Mouse (Mus musculus): Measurements from ENCODE around the gene Metrn. TPM values are rescaled to one million over a fixed set of nuclear protein-coding genes. Genes with fewer than 3 reads are reported as not detected.
A peak's percentile ranks its signal among the peaks of the same experiment; 100 is the strongest.

Gene Metrn
- total RNA-seq, 2 experiments from 2014 or later, result 40.4 to 41.0 TPM

DNA sequence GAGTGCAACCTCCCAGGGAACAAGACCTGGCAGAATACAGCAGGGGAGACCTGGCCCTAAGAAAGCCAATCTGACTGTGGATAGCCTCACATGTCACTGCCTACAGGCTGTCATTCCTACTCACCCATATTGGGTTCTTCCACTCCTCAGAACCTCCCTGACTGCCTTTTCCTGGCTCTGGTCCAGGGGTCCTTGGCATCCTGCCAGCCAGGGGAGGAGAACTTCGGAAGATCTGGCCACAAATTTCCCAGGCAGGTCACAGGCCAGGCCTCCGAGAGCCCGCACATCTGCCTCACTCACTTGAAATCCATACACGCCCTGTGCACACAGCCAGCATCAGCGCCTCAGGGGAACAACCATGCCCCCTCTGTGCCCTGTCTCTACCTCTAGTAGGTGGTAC, 45.5 kb downstream of the Metrn start:
- intact Hi-C loops (cut with DNase I), result no loop called here
- DNase-seq, result peak; percentile 56
- H3K27ac ChIP-seq, result no peak overlapping the region
- no peak overlapping the region for H3K4me3 ChIP-seq
- TF ChIP-seq CTCF (IDR thresholded peaks at IDR 0.05), result no peak

GRCm38 (mm10) chr17:25749314-25749713, 47.6 kb downstream of the Metrn start:
- H3K27ac ChIP-seq, result no peak overlapping the region
- no peak overlapping the region for H3K4me3 ChIP-seq
- intact Hi-C loops (cut with DNase I), result no loop called here
- no peak for DNase-seq
- TF ChIP-seq CTCF (IDR thresholded peaks at IDR 0.05), result no peak

DNA sequence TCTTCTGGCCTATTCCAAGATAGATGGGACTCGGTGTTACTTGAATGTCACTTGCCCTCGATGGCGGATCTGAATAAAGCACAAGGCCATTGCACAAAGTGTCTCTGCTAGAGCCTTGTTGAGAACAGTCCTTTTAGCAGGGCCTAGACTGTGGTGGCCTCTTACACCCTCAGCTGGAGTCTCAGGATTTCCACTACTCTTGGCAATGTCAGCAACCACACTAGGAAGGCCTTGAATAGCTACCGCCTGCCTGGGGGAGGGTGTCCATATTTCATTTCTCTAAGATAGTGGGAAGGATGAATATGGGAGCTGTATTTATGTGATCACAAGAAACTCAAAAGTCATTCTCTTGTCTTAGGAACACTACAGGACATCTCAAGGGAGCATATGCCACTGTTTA, 48.7 kb downstream of the Metrn start:
- DNase-seq, result no peak
- no peak for TF ChIP-seq CTCF (IDR thresholded peaks at IDR 0.05)
- intact Hi-C loops (cut with DNase I), result no loop called here
- Histone ChIP-seq H3K27ac (no peak overlapping the region), H3K4me3 (no peak overlapping the region)

DNA sequence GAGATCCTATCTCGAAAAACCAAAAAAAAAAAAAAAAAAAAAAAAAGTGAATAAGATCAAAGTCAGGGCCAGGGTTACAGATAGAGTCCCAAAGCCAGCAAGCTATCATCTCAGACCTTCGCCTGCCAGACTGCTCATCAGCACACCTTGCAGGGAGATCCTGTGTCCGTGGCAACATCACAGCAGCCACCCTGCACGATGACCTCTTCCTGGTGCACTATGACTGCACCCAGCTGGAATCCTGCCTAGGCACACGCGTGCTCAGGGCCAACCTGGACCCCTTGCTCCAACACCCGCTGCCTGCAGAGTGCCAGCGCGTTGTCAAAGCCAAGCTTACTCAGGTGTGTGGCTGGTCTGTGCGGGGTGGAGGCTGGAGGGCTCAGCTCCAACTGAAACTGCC, 52.6 kb downstream of the Metrn start:
- intact Hi-C loops (cut with DNase I), result no loop called here
- Histone ChIP-seq H3K27ac (no peak overlapping the region), H3K4me3 (no peak overlapping the region)
- no peak for TF ChIP-seq CTCF (IDR thresholded peaks at IDR 0.05)
- DNase-seq, result no peak

DNA sequence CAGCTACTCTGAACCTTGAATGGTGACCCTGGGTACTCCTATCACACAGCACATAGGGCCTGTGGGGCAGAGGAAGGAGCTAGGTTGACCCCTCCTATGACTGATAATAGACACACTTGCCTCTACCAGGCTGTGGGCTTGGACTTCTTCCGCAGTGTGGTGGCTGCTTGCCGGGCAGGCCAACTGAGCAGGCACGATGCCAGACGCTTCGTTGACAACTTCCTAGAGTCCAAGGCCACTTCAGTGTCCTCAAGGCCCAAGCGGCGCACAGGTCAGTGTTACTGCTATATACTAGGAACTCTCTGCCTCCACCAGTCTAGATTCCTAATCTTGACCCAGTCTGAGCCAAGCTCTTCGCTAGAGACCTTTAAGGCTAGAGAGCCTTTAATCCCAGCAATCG, 53.1 kb downstream of the Metrn start:
- no peak for TF ChIP-seq CTCF (IDR thresholded peaks at IDR 0.05)
- no peak for DNase-seq
- H3K4me3 ChIP-seq, result no peak overlapping the region
- H3K27ac ChIP-seq, result no peak overlapping the region
- intact Hi-C loops (cut with DNase I), result no loop called here

Small RNAs within 50 kb of the gene (microRNA-seq; reads per million reads assigned to microRNA genes)
- not detected for gene Gm25083
- not detected for gene Mir3082
- gene Mir6966, result not detected

Other genes starting within 250 kb of the Metrn start
- gene Sox8, start 226.4 kb downstream of the Metrn start, total RNA-seq (2021), result 1 to 10 TPM in 1 of 2 experiments, under 1 TPM in 1; 0.92 to 1.1 TPM
- gene Lmf1, start 218.1 kb downstream of the Metrn start, total RNA-seq (2021), result 10 to 100 TPM in 1 of 2 experiments, 1 to 10 TPM in 1; 9.7 to 14.9 TPM
- gene Gng13, start 80.0 kb downstream of the Metrn start, total RNA-seq (2021), result not detected
- under 1 TPM; 0.77 to 0.86 TPM for gene Chtf18, start 69.7 kb downstream of the Metrn start, total RNA-seq (2021)
- 1 to 10 TPM; 3.9 to 4.0 TPM for gene Rpusd1, start 69.5 kb downstream of the Metrn start, total RNA-seq (2021)
- gene Mslnl, start 61.1 kb downstream of the Metrn start, total RNA-seq (2021), result not detected
- gene Msln, start 42.8 kb downstream of the Metrn start, total RNA-seq (2021), result under 1 TPM in 1 of 2 experiments, not detected in 1; 0.33 TPM
- 10 to 100 TPM; 28.6 to 38.7 TPM for gene Narfl, start 23.4 kb downstream of the Metrn start, total RNA-seq (2021)
- 1 to 10 TPM; 9.0 to 9.1 TPM for gene Haghl, start 11.5 kb downstream of the Metrn start, total RNA-seq (2021)
- not detected for gene Ccdc78, start 10.6 kb downstream of the Metrn start, total RNA-seq (2021)
- gene Fam173a, start 4.2 kb downstream of the Metrn start, total RNA-seq (2021), result 10 to 100 TPM; 35.9 to 43.7 TPM
- gene AC134908.4, start 1.5 kb downstream of the Metrn start, total RNA-seq (2021), result not detected
- 1 to 10 TPM; 1.4 to 2.2 TPM for gene Fbxl16, start 11.9 kb upstream of the Metrn start, total RNA-seq (2021)
- 10 to 100 TPM in 1 of 2 experiments, 1 to 10 TPM in 1; 8.7 to 10.0 TPM for gene Wdr24, start 26.5 kb upstream of the Metrn start, total RNA-seq (2021)
- 10 to 100 TPM; 11.5 to 13.0 TPM for gene Jmjd8, start 31.7 kb upstream of the Metrn start, total RNA-seq (2021)
- gene Stub1, start 36.3 kb upstream of the Metrn start, total RNA-seq (2021), result 10 to 100 TPM; 85.8 to 93.8 TPM
- 10 to 100 TPM; 17.2 to 20.2 TPM for gene Rhbdl1, start 40.2 kb upstream of the Metrn start, total RNA-seq (2021)
- 10 to 100 TPM; 13.0 to 15.9 TPM for gene Gm20683, start 44.6 kb upstream of the Metrn start, total RNA-seq (2021)
- 10 to 100 TPM; 58.1 to 89.3 TPM for gene Rhot2, start 47.7 kb upstream of the Metrn start, total RNA-seq (2021)
- gene Wdr90, start 64.4 kb upstream of the Metrn start, total RNA-seq (2021), result 1 to 10 TPM in 1 of 2 experiments, under 1 TPM in 1; 0.66 to 1.0 TPM
- 100 to 1,000 TPM in 1 of 2 experiments, 10 to 100 TPM in 1; 85.3 to 117 TPM for gene Mcrip2, start 71.6 kb upstream of the Metrn start, total RNA-seq (2021)
- 10 to 100 TPM; 27.7 to 33.7 TPM for gene Mettl26, start 77.9 kb upstream of the Metrn start, total RNA-seq (2021)
- gene Wfikkn1, start 83.7 kb upstream of the Metrn start, total RNA-seq (2021), result under 1 TPM; 0.26 to 0.75 TPM
- gene Rab40c, start 122.6 kb upstream of the Metrn start, total RNA-seq (2021), result 1 to 10 TPM; 8.1 to 9.5 TPM
- 10 to 100 TPM; 21.0 to 28.6 TPM for gene Pigq, start 147.8 kb upstream of the Metrn start, total RNA-seq (2021)
- not detected for gene Nhlrc4, start 147.8 kb upstream of the Metrn start, total RNA-seq (2021)
- gene A930017K11Rik, start 155.4 kb upstream of the Metrn start, total RNA-seq (2021), result not detected
- gene Capn15, start 188.7 kb upstream of the Metrn start, total RNA-seq (2021), result 1 to 10 TPM; 6.0 to 9.4 TPM

Measured in gastrocnemius, adult 2 months (tissue).